Mouse (Mus musculus) testis, adult 2 months (tissue): ENCODE results near the gene Itpr2. TPM values are rescaled to one million over a fixed set of nuclear protein-coding genes. Genes with fewer than 3 reads are reported as not detected.

ENCODE experiments used
- H3K27ac ChIP-seq: fragments of 200-500 bp; 2 replicates; pipeline ENCODE4 v1.5.1; 2012; ENCODE audit warnings: low read depth, low read length; ENCODE audit not compliant: control insufficient read depth, insufficient read depth
- H3K27me3 ChIP-seq: fragments of 200-500 bp; 2 replicates; pipeline ENCODE4 v1.6.1; 2012; ENCODE audit warnings: mild to moderate bottlenecking, low read length, moderate library complexity; ENCODE audit not compliant: control insufficient read depth, insufficient read depth
- H3K36me3 ChIP-seq: fragments of 200-500 bp; 2 replicates; pipeline ENCODE4 v1.6.1; 2012; ENCODE audit warnings: mild to moderate bottlenecking, low read length; ENCODE audit not compliant: control insufficient read depth, insufficient read depth
- H3K4me1 ChIP-seq: fragments of 200-500 bp; 2 replicates; pipeline ENCODE4 v1.6.1; 2012; ENCODE audit warnings: low read length; ENCODE audit not compliant: control insufficient read depth, insufficient read depth
- H3K4me3 ChIP-seq: fragments of 200-500 bp; 2 replicates; pipeline ENCODE4 v1.5.1; 2012; ENCODE audit warnings: low read depth, mild to moderate bottlenecking, low read length, moderate library complexity, mixed read lengths; ENCODE audit not compliant: control insufficient read depth
- CTCF ChIP-seq: fragments of 200-500 bp; IDR thresholded peaks from 2 replicates; pipeline ENCODE4 v1.5.1; 2012; ENCODE audit warnings: low read depth, mild to moderate bottlenecking, inconsistent platforms, low read length, moderate library complexity; ENCODE audit not compliant: control insufficient read depth, insufficient read depth, insufficient replicate concordance
- POLR2A ChIP-seq: fragments of 200-500 bp; IDR thresholded peaks from 2 replicates; pipeline ENCODE4 v1.6.1; 2012; ENCODE audit warnings: low read depth, mild to moderate bottlenecking, inconsistent platforms, low read length, moderate library complexity; ENCODE audit not compliant: control insufficient read depth
- polyA plus RNA-seq: library from polyadenylated mRNA; depleted of rRNA; stranded (reverse); fragments of >200 nt; gene quantifications from 2 replicates; pipeline ENCODE4 v1.2.3, GENCODE M21; 2012

Itpr2 gene
- polyA plus RNA-seq, 1 experiment = 6.9 TPM

DNA sequence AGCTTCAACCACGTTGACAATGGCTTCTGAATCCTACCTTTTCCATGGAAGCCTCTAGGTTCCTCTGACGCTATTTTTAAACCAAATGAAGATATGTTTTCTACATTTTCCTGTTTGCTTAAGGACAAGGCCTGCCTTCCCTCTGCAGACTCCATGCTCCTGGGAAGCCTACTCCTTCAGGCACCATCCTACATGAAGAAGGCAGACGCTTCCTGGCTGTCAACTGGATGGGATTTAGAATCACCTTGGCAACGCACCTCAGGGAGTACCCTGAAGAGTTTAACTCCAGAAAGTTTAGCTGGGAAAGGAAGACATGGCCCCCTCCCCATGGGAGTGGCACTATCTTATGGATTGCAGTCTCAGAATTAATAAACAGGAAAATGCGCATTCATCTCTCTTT lies 259.0 kb downstream of the Itpr2 start:
- no peak overlapping the region for H3K27ac ChIP-seq
- no peaks in the 10 kb centered on the region for H3K36me3 ChIP-seq
- H3K4me3 ChIP-seq = no peak overlapping the region
- TF ChIP-seq POLR2A = no peak
- H3K4me1 ChIP-seq = no peaks in the 10 kb centered on the region
- H3K27me3 ChIP-seq = no peaks in the 10 kb centered on the region

GRCm38 (mm10) chr6:146241336-146241735 lies 260.7 kb downstream of the Itpr2 start:
- H3K27ac ChIP-seq = no peak overlapping the region
- no peaks in the 10 kb centered on the region for H3K36me3 ChIP-seq
- no peak overlapping the region for H3K4me3 ChIP-seq
- H3K27me3 ChIP-seq = no peaks in the 10 kb centered on the region
- H3K4me1 ChIP-seq = no peaks in the 10 kb centered on the region
- TF ChIP-seq CTCF (no peak), POLR2A (no peak)

- H3K36me3 ChIP-seq = no peaks in the 10 kb centered on the region
- TF ChIP-seq POLR2A (no peak), CTCF (no peak)
- no peaks in the 10 kb centered on the region for H3K27me3 ChIP-seq
- no peak overlapping the region for H3K4me3 ChIP-seq
- H3K4me1 ChIP-seq = no peaks in the 10 kb centered on the region
- H3K27ac ChIP-seq = no peak overlapping the region
These were observed 266.9 kb downstream of the Itpr2 start for GRCm38 (mm10) chr6:146235165-146235564.

DNA sequence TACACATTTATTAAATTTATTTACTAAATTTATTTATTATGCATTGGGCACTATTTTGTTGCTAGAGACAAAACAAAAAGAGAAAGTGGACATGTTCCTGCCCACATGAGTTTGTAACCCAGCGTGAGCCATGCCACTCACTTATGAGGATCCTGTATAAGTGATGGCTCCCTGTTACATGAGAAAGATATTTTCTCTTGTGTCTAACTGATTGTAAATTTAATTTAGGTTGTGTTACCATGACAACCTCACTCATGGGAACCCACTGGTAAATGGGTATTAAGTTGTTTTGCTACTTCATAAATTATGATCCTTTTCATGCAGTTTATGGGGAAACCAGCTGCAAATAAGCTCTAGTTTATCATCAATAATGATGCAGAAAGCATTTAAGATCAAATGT lies 267.6 kb downstream of the Itpr2 start:
- Histone ChIP-seq H3K27me3 (no peaks in the 10 kb centered on the region), H3K4me1 (no peaks in the 10 kb centered on the region), H3K36me3 (no peaks in the 10 kb centered on the region), H3K4me3 (no peak overlapping the region), H3K27ac (no peak overlapping the region)
- TF ChIP-seq POLR2A (no peak), CTCF (no peak)

GRCm38 (mm10) chr6:146230903-146231302 lies 271.1 kb downstream of the Itpr2 start:
- no peak overlapping the region for H3K4me3 ChIP-seq
- no peaks in the 10 kb centered on the region for H3K36me3 ChIP-seq
- no peak overlapping the region for H3K27ac ChIP-seq
- TF ChIP-seq CTCF = no peak
- TF ChIP-seq POLR2A = no peak
- no peaks in the 10 kb centered on the region for H3K4me1 ChIP-seq
- H3K27me3 ChIP-seq = no peaks in the 10 kb centered on the region

- no peak overlapping the region for H3K4me3 ChIP-seq
- TF ChIP-seq POLR2A (no peak), CTCF (no peak)
- no peaks in the 10 kb centered on the region for H3K4me1 ChIP-seq
- H3K36me3 ChIP-seq = no peaks in the 10 kb centered on the region
- no peaks in the 10 kb centered on the region for H3K27me3 ChIP-seq
- H3K27ac ChIP-seq = no peak overlapping the region
These were observed 271.6 kb downstream of the Itpr2 start for GRCm38 (mm10) chr6:146230373-146230788.

DNA sequence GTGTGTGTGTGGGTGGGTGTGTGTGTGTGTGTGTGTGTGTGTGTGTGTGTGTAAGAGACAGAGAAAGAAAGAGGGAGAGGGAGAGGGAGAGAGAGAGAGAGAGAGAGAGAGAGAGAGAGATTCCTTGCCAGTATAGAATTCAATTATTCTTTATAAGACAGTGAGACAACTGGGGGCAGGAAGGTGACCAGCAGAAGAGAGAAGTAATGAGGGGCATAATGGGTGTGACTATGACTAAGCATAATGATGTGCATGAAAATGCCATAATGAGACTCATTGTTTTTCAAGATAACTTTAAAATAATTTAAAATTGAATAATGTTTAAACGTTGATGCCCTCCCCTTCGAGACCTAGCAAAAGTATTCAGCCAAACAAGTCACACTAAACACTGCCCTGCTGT lies 272.1 kb downstream of the Itpr2 start:
- TF ChIP-seq POLR2A = no peak
- TF ChIP-seq CTCF = no peak
- no peak overlapping the region for H3K4me3 ChIP-seq
- H3K27ac ChIP-seq = no peak overlapping the region
- H3K36me3 ChIP-seq = no peaks in the 10 kb centered on the region
- H3K4me1 ChIP-seq = no peaks in the 10 kb centered on the region
- no peaks in the 10 kb centered on the region for H3K27me3 ChIP-seq

- H3K4me1 ChIP-seq = no peaks in the 10 kb centered on the region
- TF ChIP-seq POLR2A (no peak), CTCF (no peak)
- H3K4me3 ChIP-seq = no peak overlapping the region
- no peaks in the 10 kb centered on the region for H3K27me3 ChIP-seq
- H3K27ac ChIP-seq = no peak overlapping the region
- H3K36me3 ChIP-seq = no peaks in the 10 kb centered on the region
These were observed 272.5 kb downstream of the Itpr2 start for GRCm38 (mm10) chr6:146229519-146229918.
